Mouse (Mus musculus): ENCODE measurements at regions not wholly inside any gene's neighbourhood (a gene's known extent, or its start where the extent isn't known, plus 50 kb on each side); places are given as distances from the start of the nearest gene placed in this dataset.

DNA sequence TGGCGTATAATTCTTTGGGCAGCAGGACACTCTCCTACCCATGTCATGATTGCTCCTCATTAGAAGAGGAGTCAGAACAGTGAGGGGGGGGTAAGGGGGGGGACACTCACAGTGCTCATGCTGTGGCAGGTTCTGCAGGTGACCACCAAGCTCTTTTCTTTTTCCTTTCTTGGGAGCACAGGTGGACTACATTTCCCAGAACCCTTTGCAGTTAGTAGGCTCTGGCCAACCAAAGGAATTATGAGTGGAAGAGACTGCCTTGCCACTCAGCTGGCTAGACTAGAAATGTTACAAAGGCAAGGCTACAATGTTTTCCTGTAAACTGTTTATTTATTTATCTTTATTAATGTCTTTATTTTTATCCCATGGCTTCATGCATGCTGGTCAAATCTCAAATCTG is 53.6 kb upstream of the Ifnlr1 start:
- 86% methylated on average over 1 of the region's 1 CpGs for WGBS (ENCODE audit: insufficient replicate concordance)
- Histone ChIP-seq H3K9ac (ENCODE audit: low read depth, low read length) (no peak overlapping the region), H3K9me3 (replicated peaks; ENCODE audit: control insufficient read depth, low read length) (no peaks in the 10 kb centered on the region), H3K27me3 (ENCODE audit: control insufficient read depth, insufficient read depth, low read length) (peaks cover 4% of the 10 kb centered on the region), H3K36me3 (ENCODE audit: control insufficient read depth, insufficient read depth, low read length) (no peaks in the 10 kb centered on the region), H3K27ac (ENCODE audit: low read depth, low read length) (no peak overlapping the region), H3K4me3 (ENCODE audit: low read depth, low read length) (no peak overlapping the region), H3K4me2 (no peak overlapping the region), H3K4me1 (ENCODE audit: control insufficient read depth, insufficient read depth, low read length) (no peaks in the 10 kb centered on the region)
- no peak for ATAC-seq (replicated peaks; ENCODE audit: insufficient number of reproducible peaks, low FRiP score, low TSS enrichment)

GRCm38 (mm10) chr4:135629793-135630569 is 56.1 kb upstream of the Ifnlr1 start:
- WGBS (ENCODE audit: insufficient replicate concordance), result 85% methylated on average over 12 of the region's 12 CpGs
- H3K4me2 ChIP-seq, result no peak overlapping the region
- no peaks in the 10 kb centered on the region for H3K9me3 ChIP-seq (replicated peaks; ENCODE audit: control insufficient read depth, low read length)
- no peaks in the 10 kb centered on the region for H3K4me1 ChIP-seq (ENCODE audit: control insufficient read depth, insufficient read depth, low read length)
- no peaks in the 10 kb centered on the region for H3K36me3 ChIP-seq (ENCODE audit: control insufficient read depth, insufficient read depth, low read length)
- no peak overlapping the region for H3K27ac ChIP-seq (ENCODE audit: low read depth, low read length)
- no peak overlapping the region for H3K9ac ChIP-seq (ENCODE audit: low read depth, low read length)
- no peak overlapping the region for H3K4me3 ChIP-seq (ENCODE audit: low read depth, low read length)
- no peak for ATAC-seq (replicated peaks; ENCODE audit: insufficient number of reproducible peaks, low FRiP score, low TSS enrichment)
- peaks cover 18% of the 10 kb centered on the region for H3K27me3 ChIP-seq (ENCODE audit: control insufficient read depth, insufficient read depth, low read length)

- no peaks in the 10 kb centered on the region for H3K9me3 ChIP-seq (replicated peaks; ENCODE audit: control insufficient read depth, low read length)
- WGBS (ENCODE audit: insufficient replicate concordance), result 83% methylated on average over 15 of the region's 15 CpGs
- H3K36me3 ChIP-seq (ENCODE audit: control insufficient read depth, insufficient read depth, low read length), result no peaks in the 10 kb centered on the region
- H3K9ac ChIP-seq (ENCODE audit: low read depth, low read length), result no peak overlapping the region
- peaks cover 25% of the 10 kb centered on the region; the same call in 1 of the 2 replicates for H3K27me3 ChIP-seq (ENCODE audit: control insufficient read depth, insufficient read depth, low read length)
- H3K27ac ChIP-seq (ENCODE audit: low read depth, low read length), result no peak overlapping the region
- no peak for ATAC-seq (replicated peaks; ENCODE audit: insufficient number of reproducible peaks, low FRiP score, low TSS enrichment)
- no peak overlapping the region for H3K4me2 ChIP-seq
- no peaks in the 10 kb centered on the region for H3K4me1 ChIP-seq (ENCODE audit: control insufficient read depth, insufficient read depth, low read length)
- H3K4me3 ChIP-seq (ENCODE audit: low read depth, low read length), result no peak overlapping the region
Measured at GRCm38 (mm10) chr4:135626461-135626860, 53.0 kb upstream of the Grhl3 start.

GRCm38 (mm10) chr4:135623121-135623707 is 49.8 kb upstream of the Grhl3 start:
- Histone ChIP-seq H3K4me1 (ENCODE audit: control insufficient read depth, insufficient read depth, low read length) (no peaks in the 10 kb centered on the region; the same call in 1 of the 2 replicates), H3K9me3 (replicated peaks; ENCODE audit: control insufficient read depth, low read length) (no peaks in the 10 kb centered on the region), H3K4me3 (ENCODE audit: low read depth, low read length) (no peak overlapping the region), H3K27me3 (ENCODE audit: control insufficient read depth, insufficient read depth, low read length) (peaks cover 24% of the 10 kb centered on the region; the same call in 1 of the 2 replicates), H3K4me2 (peak overlapping the region; percentile 1; the same call in 1 of the 2 replicates), H3K9ac (ENCODE audit: low read depth, low read length) (peak overlapping the region; percentile 29; the same call in 1 of the 2 replicates), H3K36me3 (ENCODE audit: control insufficient read depth, insufficient read depth, low read length) (no peaks in the 10 kb centered on the region), H3K27ac (ENCODE audit: low read depth, low read length) (peak overlapping the region; percentile 67)
- 56% methylated on average over 9 of the region's 9 CpGs for WGBS (ENCODE audit: insufficient replicate concordance)
- ATAC-seq (replicated peaks; ENCODE audit: insufficient number of reproducible peaks, low FRiP score, low TSS enrichment), result peak; percentile 86

All from heart, embryonic 11.5 days (tissue).